Mouse (Mus musculus) forebrain, embryonic 13.5 days (tissue): ENCODE results near the gene Slc41a1. TPM values are rescaled to one million over a fixed set of nuclear protein-coding genes. Genes with fewer than 3 reads are reported as not detected.

ENCODE experiments used
- ATAC-seq: fragments of 200-750 bp; cut with Nextera tagmentation; 2 replicates; pipeline ENCODE4 v1.8.0; 2017
- H3K27ac ChIP-seq: fragments of 300-500 bp; sonication (generic); 2 replicates; pipeline ENCODE4 v1.5.1; 2015; ENCODE audit warnings: inconsistent platforms, mild to moderate bottlenecking, moderate library complexity
- H3K27me3 ChIP-seq: fragments of 300-500 bp; sonication (generic); 2 replicates; pipeline ENCODE4 v1.6.1; 2015; ENCODE audit warnings: mild to moderate bottlenecking, inconsistent platforms
- H3K36me3 ChIP-seq: fragments of 300-500 bp; sonication (generic); 2 replicates; pipeline ENCODE4 v1.6.1; 2015; ENCODE audit warnings: mild to moderate bottlenecking, inconsistent platforms; ENCODE audit not compliant: poor library complexity, severe bottlenecking
- H3K4me1 ChIP-seq: fragments of 300-500 bp; sonication (generic); 2 replicates; pipeline ENCODE4 v1.6.1; 2015; ENCODE audit warnings: inconsistent platforms
- H3K4me2 ChIP-seq: fragments of 300-500 bp; sonication (generic); 2 replicates; pipeline ENCODE4 v1.6.1; 2015; ENCODE audit warnings: inconsistent platforms, mild to moderate bottlenecking, moderate library complexity
- H3K4me3 ChIP-seq: fragments of 300-500 bp; sonication (generic); 2 replicates; pipeline ENCODE4 v1.5.1; 2015; ENCODE audit warnings: mild to moderate bottlenecking, inconsistent platforms
- H3K9ac ChIP-seq: fragments of 300-500 bp; sonication (generic); 2 replicates; pipeline ENCODE4 v1.6.1; 2015; ENCODE audit warnings: mild to moderate bottlenecking, inconsistent platforms
- H3K9me3 ChIP-seq: fragments of 300-500 bp; sonication (generic); replicated peaks from 2 replicates; pipeline ENCODE4 v1.6.1; 2016; ENCODE audit warnings: inconsistent platforms
- WGBS: fragments of 180-500 bp; shearing (Covaris S2); methylation state at CpG from one replicate; pipeline ENCODE4 v1.1.7; 2015; 5-methylcytosine and 5-hydroxymethylcytosine counted together
- polyA plus RNA-seq: library from polyadenylated mRNA; unstranded; fragments of >200 nt; fragmentation: Nextera tagmentation; extraction: Ambion mirVana; gene quantifications from 2 replicates; pipeline ENCODE4 v1.2.1, GENCODE M21; 2015

Gene Slc41a1
- polyA plus RNA-seq, 1 experiment from 2014 or later, result 10.5 TPM

GRCm38 (mm10) chr1:131828297-131829126 is 1.2 kb downstream of the Slc41a1 start:
- Histone ChIP-seq H3K27ac (peak overlapping the region; percentile 59; the same call in 1 of the 2 replicates), H3K9me3 (no peaks in the 10 kb centered on the region), H3K36me3 (peaks cover 17% of the 10 kb centered on the region; the same call in 1 of the 2 replicates), H3K4me2 (peak overlapping the region; percentile 87), H3K9ac (peak overlapping the region; percentile 81), H3K4me1 (peaks cover 44% of the 10 kb centered on the region), H3K4me3 (peak overlapping the region; percentile 79), H3K27me3 (no peaks in the 10 kb centered on the region; the same call in 1 of the 2 replicates)
- ATAC-seq, result peak; percentile 65; the same call in 1 of the 2 replicates
- WGBS, result 2% methylated on average over 21 of the region's 22 CpGs

DNA sequence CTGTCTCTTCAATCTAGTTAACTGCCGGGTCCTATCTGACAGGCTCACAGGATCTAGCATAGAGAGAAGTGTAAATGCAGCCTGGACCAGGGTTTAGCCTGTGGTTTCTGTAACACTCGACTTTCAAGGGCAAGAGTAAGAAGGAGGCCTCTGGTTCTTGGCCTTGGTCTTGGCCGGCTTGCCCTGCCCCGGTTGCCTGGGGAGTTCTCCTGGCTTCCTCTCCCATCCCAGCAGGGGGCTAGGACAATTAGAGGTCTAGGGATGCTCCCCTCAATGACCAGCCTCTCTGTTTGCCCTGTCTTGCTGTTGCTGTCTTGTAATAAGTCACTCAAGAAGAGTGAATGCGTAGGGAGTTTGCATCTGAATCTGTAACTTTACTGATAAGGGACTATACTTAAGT is 2.0 kb downstream of the Slc41a1 start:
- Histone ChIP-seq H3K9me3 (no peaks in the 10 kb centered on the region), H3K27me3 (no peaks in the 10 kb centered on the region; the same call in 1 of the 2 replicates), H3K4me3 (peak overlapping the region; percentile 79), H3K4me1 (peaks cover 44% of the 10 kb centered on the region), H3K27ac (no peak overlapping the region), H3K4me2 (peak overlapping the region; percentile 87), H3K9ac (peak overlapping the region; percentile 81), H3K36me3 (peaks cover 24% of the 10 kb centered on the region; the same call in 1 of the 2 replicates)
- 56% methylated on average over 5 of the region's 5 CpGs for WGBS
- no peak for ATAC-seq

DNA sequence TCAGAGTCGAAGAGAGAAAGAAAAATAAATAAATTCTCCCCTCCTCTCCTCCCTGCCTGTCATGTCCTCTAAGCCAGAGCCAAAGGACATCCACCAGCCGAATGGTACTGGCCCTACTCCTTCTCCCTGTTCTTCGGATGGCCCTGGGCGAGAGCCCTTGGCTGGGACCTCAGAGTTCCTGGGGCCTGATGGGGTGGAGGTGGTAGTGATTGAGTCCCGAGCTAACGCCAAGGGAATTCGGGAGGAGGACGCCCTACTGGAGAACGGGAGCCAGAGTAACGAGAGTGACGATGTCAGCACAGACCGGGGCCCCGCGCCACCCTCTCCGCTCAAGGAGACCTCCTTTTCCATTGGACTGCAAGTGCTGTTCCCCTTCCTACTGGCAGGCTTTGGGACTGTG is 3.3 kb downstream of the Slc41a1 start:
- Histone ChIP-seq H3K4me3 (no peak overlapping the region), H3K27ac (no peak overlapping the region), H3K4me2 (no peak overlapping the region), H3K9ac (no peak overlapping the region), H3K9me3 (no peaks in the 10 kb centered on the region), H3K4me1 (peaks cover 44% of the 10 kb centered on the region), H3K36me3 (peaks cover 35% of the 10 kb centered on the region; the same call in 1 of the 2 replicates), H3K27me3 (no peaks in the 10 kb centered on the region; the same call in 1 of the 2 replicates)
- ATAC-seq, result no peak
- WGBS, result 91% methylated on average over 15 of the region's 15 CpGs

GRCm38 (mm10) chr1:131830971-131831641 is 3.8 kb downstream of the Slc41a1 start:
- no peak overlapping the region for H3K4me3 ChIP-seq
- WGBS, result 83% methylated on average over 8 of the region's 8 CpGs
- ATAC-seq, result no peak

DNA sequence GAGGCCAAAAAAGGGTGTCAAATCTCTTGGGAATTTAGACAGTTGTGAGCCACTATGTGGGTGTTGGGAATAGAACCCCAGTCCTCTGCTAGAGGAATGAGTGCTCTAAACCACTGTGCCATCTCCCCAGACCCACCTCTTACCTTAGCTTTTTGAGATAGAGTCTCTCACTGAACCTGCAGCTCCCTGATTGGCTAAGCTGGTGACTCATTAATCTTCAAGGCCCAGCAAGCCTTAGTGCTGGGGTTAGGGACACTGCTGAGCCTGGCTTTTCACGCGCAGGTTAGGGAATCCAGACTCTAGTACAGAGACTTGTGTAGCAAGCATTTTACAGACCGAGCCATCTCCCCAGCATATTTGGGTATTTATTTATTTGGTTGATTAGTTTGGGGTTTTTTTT is 9.7 kb downstream of the Slc41a1 start:
- Histone ChIP-seq H3K36me3 (peaks cover 62% of the 10 kb centered on the region), H3K27ac (no peak overlapping the region), H3K9ac (no peak overlapping the region), H3K4me2 (no peak overlapping the region), H3K9me3 (no peaks in the 10 kb centered on the region), H3K4me3 (no peak overlapping the region), H3K27me3 (no peaks in the 10 kb centered on the region), H3K4me1 (peaks cover 13% of the 10 kb centered on the region)
- no peak for ATAC-seq
- 90% methylated on average over 3 of the region's 3 CpGs for WGBS

More at GRCm38 (mm10) chr1:131830971-131831641, 3.8 kb downstream of the Slc41a1 start:
- Histone ChIP-seq H3K4me2 (no peak overlapping the region), H3K4me1 (peaks cover 44% of the 10 kb centered on the region), H3K9me3 (no peaks in the 10 kb centered on the region), H3K36me3 (peaks cover 41% of the 10 kb centered on the region; the same call in 1 of the 2 replicates), H3K27ac (no peak overlapping the region), H3K27me3 (no peaks in the 10 kb centered on the region; the same call in 1 of the 2 replicates), H3K9ac (no peak overlapping the region)

- no peak overlapping the region for H3K4me2 ChIP-seq
- H3K4me3 ChIP-seq, result no peak overlapping the region
- no peaks in the 10 kb centered on the region for H3K9me3 ChIP-seq
- WGBS, result 79% methylated on average over 5 of the region's 5 CpGs
- H3K27ac ChIP-seq, result no peak overlapping the region
- no peak overlapping the region for H3K9ac ChIP-seq
- ATAC-seq, result no peak
- no peaks in the 10 kb centered on the region for H3K27me3 ChIP-seq
- 0 out of 2 replicates have a peak, but pooled peaks cover 3% of the 10 kb centered on the region for H3K4me1 ChIP-seq
- H3K36me3 ChIP-seq, result peaks cover 72% of the 10 kb centered on the region
Observed at GRCm38 (mm10) chr1:131838542-131838941, 11.2 kb downstream of the Slc41a1 start.

GRCm38 (mm10) chr1:131839279-131839678 is 12.0 kb downstream of the Slc41a1 start:
- no peak overlapping the region for H3K4me2 ChIP-seq
- H3K4me3 ChIP-seq, result no peak overlapping the region
- no peak overlapping the region for H3K27ac ChIP-seq
- H3K27me3 ChIP-seq, result no peaks in the 10 kb centered on the region
- no peak overlapping the region for H3K9ac ChIP-seq
- 0 out of 2 replicates have a peak, but pooled peaks cover 3% of the 10 kb centered on the region for H3K4me1 ChIP-seq
- 29% methylated on average over 2 of the region's 2 CpGs for WGBS
- H3K36me3 ChIP-seq, result peaks cover 72% of the 10 kb centered on the region
- no peak for ATAC-seq
- H3K9me3 ChIP-seq, result no peaks in the 10 kb centered on the region

GRCm38 (mm10) chr1:131842221-131842620 is 14.9 kb downstream of the Slc41a1 start:
- Histone ChIP-seq H3K4me3 (no peak overlapping the region), H3K4me1 (0 out of 2 replicates have a peak, but pooled peaks cover 3% of the 10 kb centered on the region), H3K27me3 (no peaks in the 10 kb centered on the region), H3K27ac (no peak overlapping the region), H3K9ac (no peak overlapping the region), H3K4me2 (no peak overlapping the region), H3K9me3 (no peaks in the 10 kb centered on the region), H3K36me3 (peaks cover 79% of the 10 kb centered on the region)
- WGBS, result 87% methylated on average over 4 of the region's 4 CpGs
- no peak for ATAC-seq

DNA sequence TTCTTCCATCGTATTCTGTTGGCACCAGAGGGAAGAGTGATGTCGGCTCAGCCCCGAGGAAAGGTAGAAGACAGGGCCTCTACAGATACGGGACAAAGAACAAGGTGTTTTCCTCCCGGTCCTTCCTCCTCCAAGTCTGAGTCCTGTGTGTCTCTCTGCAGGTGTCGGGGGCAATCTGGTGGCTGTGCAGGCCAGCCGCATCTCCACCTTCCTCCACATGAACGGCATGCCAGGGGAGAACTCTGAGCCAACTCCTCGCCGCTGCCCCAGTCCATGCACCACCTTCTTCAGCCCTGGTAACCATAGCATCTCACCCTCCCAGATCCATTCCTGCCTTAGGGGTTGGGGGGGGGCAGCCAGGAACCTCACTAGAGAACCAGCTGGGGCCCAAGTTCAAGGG is 16.5 kb downstream of the Slc41a1 start:
- Histone ChIP-seq H3K27ac (no peak overlapping the region), H3K4me3 (no peak overlapping the region), H3K9me3 (no peaks in the 10 kb centered on the region), H3K4me1 (0 out of 2 replicates have a peak, but pooled peaks cover 3% of the 10 kb centered on the region), H3K9ac (no peak overlapping the region), H3K36me3 (peaks cover 86% of the 10 kb centered on the region), H3K4me2 (no peak overlapping the region), H3K27me3 (no peaks in the 10 kb centered on the region)
- no peak for ATAC-seq
- 93% methylated on average over 10 of the region's 10 CpGs for whole genome bisulfite sequencing

- H3K4me2 ChIP-seq, result no peak overlapping the region
- H3K9me3 ChIP-seq, result no peaks in the 10 kb centered on the region
- ATAC-seq, result no peak
- H3K27ac ChIP-seq, result no peak overlapping the region
- peaks cover 75% of the 10 kb centered on the region for H3K36me3 ChIP-seq
- no peak overlapping the region for H3K9ac ChIP-seq
- no peaks in the 10 kb centered on the region for H3K4me1 ChIP-seq
- WGBS, result 61% methylated on average over 8 of the region's 8 CpGs
- H3K27me3 ChIP-seq, result no peaks in the 10 kb centered on the region
- no peak overlapping the region for H3K4me3 ChIP-seq
Observed at GRCm38 (mm10) chr1:131844883-131845282, 17.6 kb downstream of the Slc41a1 start.

DNA sequence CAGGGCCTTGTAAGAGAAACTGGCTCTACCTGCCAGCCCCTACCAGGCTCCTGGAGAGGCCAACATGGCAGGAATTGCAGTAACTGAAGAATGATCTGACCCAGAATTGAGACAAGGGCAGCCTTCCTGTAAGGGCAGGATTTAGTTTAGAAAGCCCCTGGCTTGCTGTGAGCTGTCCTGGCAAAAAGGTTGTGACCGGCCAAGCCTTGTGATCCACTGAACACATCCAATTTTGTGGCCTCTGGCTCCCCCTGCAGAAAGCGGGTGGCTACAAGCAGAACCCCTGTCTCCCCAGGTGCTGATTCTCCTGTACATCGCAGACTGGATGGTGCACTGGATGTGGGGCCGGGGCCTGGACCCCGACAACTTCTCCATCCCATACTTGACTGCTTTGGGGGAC is 19.0 kb downstream of the Slc41a1 start:
- WGBS, result 77% methylated on average over 5 of the region's 5 CpGs
- no peak for ATAC-seq
- H3K4me3 ChIP-seq, result no peak overlapping the region
- H3K9me3 ChIP-seq, result no peaks in the 10 kb centered on the region
- H3K36me3 ChIP-seq, result peaks cover 62% of the 10 kb centered on the region
- no peaks in the 10 kb centered on the region for H3K27me3 ChIP-seq
- H3K27ac ChIP-seq, result no peak overlapping the region
- no peak overlapping the region for H3K4me2 ChIP-seq
- H3K9ac ChIP-seq, result no peak overlapping the region
- no peaks in the 10 kb centered on the region for H3K4me1 ChIP-seq

GRCm38 (mm10) chr1:131861811-131862210 is 34.5 kb downstream of the Slc41a1 start:
- H3K27me3 ChIP-seq, result no peaks in the 10 kb centered on the region
- no peak overlapping the region for H3K27ac ChIP-seq
- no peak overlapping the region for H3K9ac ChIP-seq
- H3K4me3 ChIP-seq, result no peak overlapping the region
- H3K4me2 ChIP-seq, result no peak overlapping the region
- no peak for ATAC-seq
- 86% methylated on average over 4 of the region's 4 CpGs for WGBS
- H3K4me1 ChIP-seq, result no peaks in the 10 kb centered on the region
- no peaks in the 10 kb centered on the region for H3K36me3 ChIP-seq
- H3K9me3 ChIP-seq, result no peaks in the 10 kb centered on the region; the same call in 1 of the 2 replicates
